Mouse (Mus musculus) heart, postnatal 0 days (tissue): ENCODE measurements around the gene Tgfb1.

Experiments used
- CTCF ChIP-seq: IDR thresholded peaks from 2 replicates; pipeline ENCODE4 v1.5.1; 2016; ENCODE audit warnings: antibody characterized with exemption, control low read depth, low read depth
- EP300 ChIP-seq: IDR thresholded peaks from 2 replicates; pipeline ENCODE4 v1.6.1; 2016; ENCODE audit warnings: antibody characterized with exemption, low read depth

DNA sequence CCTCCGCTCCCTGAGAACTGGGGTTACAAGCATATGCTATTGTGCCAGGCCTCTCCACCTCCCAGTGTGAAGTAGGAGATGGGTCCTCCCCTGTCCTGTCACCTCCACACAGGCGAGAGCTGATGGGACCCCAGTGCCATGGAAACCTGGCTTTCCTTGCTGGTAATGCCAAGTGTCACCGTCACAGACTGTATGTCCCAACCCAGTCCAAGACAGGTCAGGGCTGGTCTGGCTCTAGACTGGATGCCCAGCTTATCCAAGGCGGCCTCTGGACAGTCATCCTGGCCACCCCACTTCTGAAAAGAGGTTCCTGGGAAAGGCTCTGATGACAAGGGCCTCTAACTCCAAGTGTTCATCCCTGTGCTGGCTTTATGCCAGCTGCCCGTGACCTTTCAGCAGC, 49.7 kb upstream of the Tgfb1 start:
- TF ChIP-seq EP300 = no peak
- no peak for TF ChIP-seq CTCF
